Mouse (Mus musculus) c-Kit-positive CD71-negative TER-119-negative erythroid progenitor cells, embryonic 14.5 days (primary cell): Measurements from ENCODE around the gene Olfr171.
A peak's percentile ranks its signal among the peaks of the same experiment; 100 is the strongest.
"Not testable (repeated sequence)": the region's sequence is repeated elsewhere in the genome, so short reads cannot be mapped to it uniquely, and the experiment has no call there.

Source experiments
- DNase-seq: peaks from one replicate; pipeline ENCODE4 v3.0.0-alpha.2; 2013; ENCODE audit warnings: low read depth

Olfr171 gene

DNA sequence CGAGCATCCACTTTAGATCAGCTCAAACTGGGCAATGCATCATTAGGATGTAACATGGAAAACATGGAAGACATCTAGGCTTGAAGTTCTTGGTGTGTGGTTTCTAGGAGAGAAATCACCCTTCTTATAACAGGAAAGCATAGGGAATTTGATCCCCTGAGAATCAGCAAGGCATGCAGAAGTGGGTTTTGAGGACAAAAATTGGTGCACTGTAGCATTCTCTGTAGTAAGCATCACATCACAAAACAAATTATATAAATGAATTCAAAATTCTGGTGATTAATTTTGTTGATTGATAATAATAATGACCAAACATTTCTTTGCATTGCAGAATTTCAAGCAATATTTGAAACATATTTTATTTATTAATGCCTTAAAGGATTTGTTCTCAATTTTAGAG lies at the start of gene Olfr171:
Gene Olfr171 (minus strand): TSS at position 101 of the 400 bp plus-strand sequence.
- no peak for DNase-seq

DNA sequence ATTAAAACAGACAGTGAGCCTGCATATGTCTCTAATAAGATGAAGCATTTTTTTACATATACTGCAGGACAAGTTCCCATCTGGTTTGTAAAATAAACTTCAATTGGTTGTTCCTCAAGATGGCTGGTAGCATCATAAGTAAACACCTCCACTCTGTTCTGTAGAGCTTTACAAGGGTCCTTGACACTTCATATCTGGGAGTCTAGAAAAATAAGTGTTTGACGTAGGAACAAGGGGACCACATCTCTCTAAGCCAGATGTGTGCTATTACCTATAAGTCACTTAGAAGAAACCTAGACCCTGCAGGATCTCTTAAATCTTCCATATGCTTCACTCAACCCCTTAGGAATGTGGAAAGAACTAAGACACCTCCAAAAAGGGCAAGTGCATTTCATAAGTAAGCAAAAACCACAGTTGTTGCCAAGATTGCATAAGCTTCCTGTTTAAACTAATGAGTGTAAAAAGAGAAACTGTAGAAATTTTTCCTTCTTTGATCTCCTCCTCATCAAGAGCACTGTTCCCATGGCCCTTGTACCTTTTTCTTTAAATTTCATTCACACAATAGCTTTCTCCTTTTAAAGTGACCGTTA lies 41.1 kb upstream of the Olfr171 start:
- no peak for DNase-seq

DNA sequence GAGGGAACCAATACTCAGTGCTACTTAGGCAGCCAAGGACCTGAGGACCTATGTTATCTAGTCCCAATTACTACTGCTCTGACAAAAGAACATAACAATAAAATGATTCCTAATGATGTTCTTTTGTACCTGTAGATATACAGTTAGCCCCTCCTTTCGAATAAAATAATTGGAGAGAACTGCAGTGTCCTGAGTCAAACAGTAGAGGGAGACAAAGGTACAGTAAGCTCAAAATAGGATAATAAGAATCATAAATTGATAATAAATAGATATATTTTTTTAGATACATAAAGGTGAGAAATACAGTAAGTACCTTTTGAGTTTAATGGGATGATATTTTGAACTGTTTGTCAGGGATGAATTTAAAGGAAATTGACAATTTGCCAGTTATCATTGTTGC lies 36.6 kb upstream of the Olfr171 start:
- peak; percentile 4 for DNase-seq

DNA sequence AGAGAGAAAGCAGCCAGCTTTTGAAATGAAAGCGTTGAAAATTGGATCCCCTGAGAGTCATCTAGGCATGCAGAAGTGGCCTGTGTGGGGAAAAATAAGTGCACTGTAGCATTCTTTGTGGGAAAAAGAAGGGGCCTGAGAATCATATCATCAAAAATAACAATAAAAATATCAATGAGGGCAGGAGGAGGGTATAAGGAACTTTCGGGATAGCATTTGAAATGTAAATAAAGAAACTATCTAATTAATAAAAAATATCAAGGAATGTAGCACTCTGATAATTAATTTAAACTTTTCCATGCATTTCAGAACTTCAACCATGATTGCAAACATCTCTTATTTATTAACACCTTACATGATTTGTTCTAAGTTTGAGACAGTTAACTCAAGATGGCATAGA lies 17.9 kb downstream of the Olfr171 start, which contains the start of gene Olfr170:
Gene Olfr170 (minus strand): TSS at position 101 of the 400 bp plus-strand sequence.
- not testable (repeated sequence) for DNase-seq

DNA sequence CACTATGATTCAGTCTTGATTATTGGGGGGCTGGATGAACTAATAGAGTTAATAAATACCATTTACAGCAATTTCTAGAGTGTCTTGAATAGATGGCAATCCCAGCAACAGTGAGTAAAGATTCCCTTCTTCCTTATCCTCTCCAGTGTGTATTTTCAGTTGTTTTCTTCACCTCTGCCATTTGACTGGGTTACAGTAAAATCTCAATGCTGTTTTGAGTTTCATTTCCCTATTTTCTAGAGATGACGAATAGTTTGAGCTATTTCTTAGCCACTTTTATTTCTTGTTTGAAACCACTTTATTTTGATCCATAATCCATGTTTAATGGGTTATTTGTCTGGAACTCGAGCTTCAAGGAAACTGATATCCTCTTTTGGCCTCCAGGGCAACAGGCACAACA lies 26.6 kb downstream of the Olfr171 start:
- DNase-seq, result no peak
